Mouse (Mus musculus) frontal cortex, postnatal 14 days (tissue): ENCODE measurements around the gene Apold1.

ENCODE experiments used
- DNase-seq, 2 experiments: peaks; one replicate each; pipeline ENCODE4 v3.0.0; 2022; ENCODE audit warnings: low spot score in 2 of 2

Gene Apold1

GRCm38 (mm10) chr6:135029246-135029645, 47.7 kb downstream of the Apold1 start:
- no peak for DNase-seq
